Mouse (Mus musculus) neutrophil, adult 65 days (primary cell): ENCODE results near the gene Tceanc. TPM values are rescaled to one million over a fixed set of nuclear protein-coding genes. Genes with fewer than 3 reads are reported as not detected.

Source experiments
- total RNA-seq: library from RNA; stranded (reverse); gene quantifications from 2 replicates; pipeline ENCODE4 v1.2.4, GENCODE M21; 2023

Tceanc gene
- 5.2 and 6.0 TPM in 2 replicates for total RNA-seq

DNA sequence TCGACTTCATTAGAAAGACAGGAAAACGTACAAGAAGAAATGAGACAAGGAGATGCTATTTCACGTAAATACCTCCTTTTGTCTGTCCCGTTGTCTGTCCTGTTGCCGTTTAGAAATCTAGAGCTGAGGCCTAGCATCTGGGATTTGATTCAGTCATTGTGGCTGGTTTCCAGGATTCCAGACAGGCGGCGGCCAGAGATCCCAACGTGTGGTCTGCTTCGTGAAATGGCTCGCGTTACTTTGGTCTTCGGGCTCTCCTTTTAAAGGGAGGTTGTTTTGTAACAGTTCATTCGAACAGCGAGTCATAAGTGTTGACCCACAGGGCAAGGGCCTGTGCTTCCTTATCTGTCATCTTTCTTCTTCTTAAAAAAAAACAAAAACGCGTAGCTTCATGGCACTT lies at the start of gene Tceanc:
TSS of gene Tceanc (minus strand) at position 223 of the 400 bp plus-strand sequence.

GRCm38 (mm10) chrX:166479365-166479983 lies 38.9 kb downstream of the Tceanc start, which contains the start of gene Rab9:
Gene Rab9, minus strand, starts transcription at chrX:166479867.

Other genes with a start within 250 kb of the Tceanc start
- gene Trappc2, start 78.0 kb downstream of the Tceanc start, total RNA-seq: 9.9 and 10.4 TPM in 2 replicates
- 6.1 and 8.9 TPM in 2 replicates for gene Ofd1, start 77.9 kb downstream of the Tceanc start, total RNA-seq
- gene Rab9, start 38.7 kb downstream of the Tceanc start, total RNA-seq: 21.5 and 23.1 TPM in 2 replicates
- gene Egfl6, start 67.2 kb upstream of the Tceanc start, total RNA-seq: not detected in 2 replicates